ENCODE assay signal across 8 mouse cellular contexts in genomic region chr19:34877898-34878602, GRCm38 (mm10). TPM values are rescaled to one million over a fixed set of nuclear protein-coding genes. Genes with fewer than 3 reads are reported as not detected.
A peak's percentile ranks its signal among the peaks of the same experiment; 100 is the strongest.
DNase-seq lines count a peak whose midpoint lies in the region; ATAC-seq lines count a peak whose summit lies in the region.

No protein-coding gene starts in this region.

- no peaks in the 10 kb centered on the region for H3K36me3 ChIP-seq in hindbrain, embryonic 11.5 days (ENCODE audit: control insufficient read depth, insufficient read depth, low read length)

- no peaks in the 10 kb centered on the region for H3K9me3 ChIP-seq in hindbrain, embryonic 11.5 days (ENCODE audit: control insufficient read depth, low read length)

- H3K27ac ChIP-seq in hindbrain, embryonic 11.5 days (ENCODE audit: low read depth, low read length): peak overlapping the region; percentile 97

- peak overlapping the region; percentile 78 for H3K4me3 ChIP-seq in hindbrain, embryonic 11.5 days (ENCODE audit: low read depth, low read length)

- no peaks in the 10 kb centered on the region for H3K4me1 ChIP-seq in hindbrain, embryonic 11.5 days (replicated peaks; ENCODE audit: control insufficient read depth, insufficient read depth, low read length)

- peak overlapping the region; percentile 74 for H3K4me2 ChIP-seq in hindbrain, embryonic 11.5 days (replicated peaks; ENCODE audit: low read depth, low read length)

- H3K9ac ChIP-seq in hindbrain, embryonic 11.5 days (ENCODE audit: low read depth, low read length): peak overlapping the region; percentile 91

- WGBS in hindbrain, embryonic 11.5 days: under 1% methylated on average over 44 of the region's 45 CpGs

- no peaks in the 10 kb centered on the region for H3K27me3 ChIP-seq in hindbrain, embryonic 11.5 days (ENCODE audit: control insufficient read depth, insufficient read depth, low read length)

- peak; percentile 94 for ATAC-seq in hindbrain, embryonic 11.5 days (ENCODE audit: low FRiP score)

- DNase-seq in Muller cell, postnatal 12 days (ENCODE audit: inconsistent ontology term): peak; percentile 92
- peak; percentile 88 for DNase-seq in cerebellum, adult 9-11 months
- DNase-seq in frontal cortex, adult 2 months (ENCODE audit: extremely low spot score in 1 of 2, low spot score in 1 of 2): peak; percentile 91 to 92
- peak; percentile 78 for DNase-seq in hindbrain, embryonic 11.5 days (ENCODE audit: low spot score)
- peak; percentile 79 to 84 for DNase-seq in layer of hippocampus, postnatal 10 days (ENCODE audit: low spot score in 2 of 2)
- peak; percentile 94 for DNase-seq in lung, postnatal 10 days
- peak; percentile 88 for DNase-seq in retina, embryonic 14.5 days (ENCODE audit: low spot score)
- DNase-seq in thymus, postnatal 4 days: peak; percentile 75

RNA-seq across cellular contexts. Expression of gene Pank1, which starts 1.2 kb away (rescaled TPM):
- polyA plus RNA-seq in frontal cortex, adult 2 months (2012; rRNA removed): 7.5 and 8.4 TPM in 2 replicates
- 8.1 and 12.5 TPM in 2 replicates for polyA plus RNA-seq in hindbrain, embryonic 11.5 days (2014; fragmentation: Nextera tagmentation; extraction: Ambion mirVana)
- 10 to 100 TPM; 18.4 to 18.7 TPM for total RNA-seq in layer of hippocampus, postnatal 10 days (2021)

RNA-seq across cellular contexts. Expression of gene Kif20b, which starts 44.1 kb away (rescaled TPM):
- 1.5 and 1.7 TPM in 2 replicates for polyA plus RNA-seq in frontal cortex, adult 2 months (2012; rRNA removed)
- polyA plus RNA-seq in hindbrain, embryonic 11.5 days (2014; fragmentation: Nextera tagmentation; extraction: Ambion mirVana): 63.0 and 70.6 TPM in 2 replicates
- 1 to 10 TPM; 2.6 to 2.8 TPM for total RNA-seq in layer of hippocampus, postnatal 10 days (2021)

Comparison
In these comparisons a context has a peak if more than half of its experiments do, and no peak if none do; other contexts are left out.
1. Peak in every context shown above with its lines: DNase-seq, ATAC-seq, H3K4me3 ChIP-seq and H3K27ac ChIP-seq.
2. RNA of gene Kif20b, which starts 44.1 kb away (polyA plus RNA-seq): 63.0 to 70.6 TPM in hindbrain, embryonic 11.5 days; 1.5 to 1.7 TPM in frontal cortex, adult 2 months; every median in the first group is over 10 times any median in the second.